Mouse (Mus musculus): ENCODE data around the gene Tent4a. TPM values are rescaled to one million over a fixed set of nuclear protein-coding genes. Genes with fewer than 3 reads are reported as not detected.
"Not testable (repeated sequence)": the region's sequence is repeated elsewhere in the genome, so short reads cannot be mapped to it uniquely, and the experiment has no call there.

Gene Tent4a
- polyA plus RNA-seq (2014; fragmentation: Nextera tagmentation; extraction: Ambion mirVana) = 8.4 and 8.5 TPM in 2 replicates

DNA sequence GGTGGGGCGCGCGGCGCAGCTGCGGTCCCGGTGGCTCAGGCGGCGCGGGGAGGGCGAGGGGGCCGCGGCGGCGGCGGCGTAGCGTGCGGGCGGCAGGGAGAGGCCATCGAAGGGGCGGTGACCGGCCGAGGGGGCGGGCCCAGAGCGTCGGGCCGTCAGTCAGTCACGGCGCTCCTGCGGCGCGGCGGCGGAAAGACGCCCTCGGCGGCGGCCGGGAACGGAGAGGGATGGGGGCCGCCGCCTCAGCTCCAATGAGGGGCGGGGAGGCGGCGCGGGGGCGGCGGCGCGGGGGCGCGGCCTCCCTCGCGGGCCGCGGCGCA, at the start of gene Tent4a:
Tent4a (minus strand) TSS at position 284 of the 320 bp plus-strand sequence.
- no peak for DNase-seq (ENCODE audit: low spot score)
- ATAC-seq (ENCODE audit: insufficient number of reproducible peaks, low FRiP score, low TSS enrichment, low read depth) = peak; percentile 80
- WGBS = 0% methylated on average over 16 of the region's 57 CpGs

GRCm38 (mm10) chr13:69583591-69583990, 49.2 kb upstream of the Tent4a start:
- 88% methylated on average over 6 of the region's 6 CpGs for WGBS
- H3K4me1 ChIP-seq (ENCODE audit: control insufficient read depth, insufficient read depth, low read length) = no peaks in the 10 kb centered on the region
- H3K4me3 ChIP-seq (ENCODE audit: low read depth, low read length) = no peak overlapping the region
- no peaks in the 10 kb centered on the region for H3K36me3 ChIP-seq (ENCODE audit: control insufficient read depth, insufficient read depth, low read length)
- H3K27ac ChIP-seq (replicated peaks; ENCODE audit: low read depth, low read length) = no peak overlapping the region
- DNase-seq (ENCODE audit: low spot score) = no peak
- H3K27me3 ChIP-seq (ENCODE audit: control insufficient read depth, insufficient read depth, low read length) = no peaks in the 10 kb centered on the region
- no peaks in the 10 kb centered on the region for H3K9me3 ChIP-seq (ENCODE audit: control insufficient read depth, low read length)
- no peak for ATAC-seq (ENCODE audit: insufficient number of reproducible peaks, low FRiP score, low TSS enrichment, low read depth)
- no peak overlapping the region for H3K9ac ChIP-seq (ENCODE audit: low read length)
- no peak overlapping the region for H3K4me2 ChIP-seq (ENCODE audit: low read depth, severe bottlenecking)

More for the DNA sequence above, at the start of gene Tent4a:
- Histone ChIP-seq H3K9me3 (ENCODE audit: control insufficient read depth, low read length) (no peaks in the 10 kb centered on the region), H3K36me3 (ENCODE audit: control insufficient read depth, insufficient read depth, low read length) (peaks cover 5% of the 10 kb centered on the region; the same call in 1 of the 2 replicates), H3K4me2 (ENCODE audit: low read depth, severe bottlenecking) (peak within 1 kb of the TSS; percentile 82), H3K27me3 (ENCODE audit: control insufficient read depth, insufficient read depth, low read length) (no peaks in the 10 kb centered on the region; the same call in 1 of the 2 replicates), H3K4me3 (ENCODE audit: low read depth, low read length) (peak within 1 kb of the TSS; percentile 83), H3K9ac (ENCODE audit: low read length) (peak within 1 kb of the TSS; percentile 91), H3K4me1 (ENCODE audit: control insufficient read depth, insufficient read depth, low read length) (peaks cover 36% of the 10 kb centered on the region), H3K27ac (replicated peaks; ENCODE audit: low read depth, low read length) (peak within 1 kb of the TSS; percentile 91)

- Histone ChIP-seq H3K4me3 (ENCODE audit: low read depth, low read length) (no peak overlapping the region), H3K4me1 (ENCODE audit: control insufficient read depth, insufficient read depth, low read length) (no peaks in the 10 kb centered on the region), H3K9me3 (ENCODE audit: control insufficient read depth, low read length) (no peaks in the 10 kb centered on the region), H3K27ac (replicated peaks; ENCODE audit: low read depth, low read length) (no peak overlapping the region), H3K27me3 (ENCODE audit: control insufficient read depth, insufficient read depth, low read length) (no peaks in the 10 kb centered on the region), H3K9ac (ENCODE audit: low read length) (no peak overlapping the region), H3K36me3 (ENCODE audit: control insufficient read depth, insufficient read depth, low read length) (no peaks in the 10 kb centered on the region), H3K4me2 (ENCODE audit: low read depth, severe bottlenecking) (no peak overlapping the region)
- ATAC-seq (ENCODE audit: insufficient number of reproducible peaks, low FRiP score, low TSS enrichment, low read depth) (no peak), DNase-seq (ENCODE audit: low spot score) (no peak)
- 86% methylated on average over 6 of the region's 6 CpGs for WGBS
Measured at GRCm38 (mm10) chr13:69582411-69582810, 48.0 kb upstream of the Tent4a start.

DNA sequence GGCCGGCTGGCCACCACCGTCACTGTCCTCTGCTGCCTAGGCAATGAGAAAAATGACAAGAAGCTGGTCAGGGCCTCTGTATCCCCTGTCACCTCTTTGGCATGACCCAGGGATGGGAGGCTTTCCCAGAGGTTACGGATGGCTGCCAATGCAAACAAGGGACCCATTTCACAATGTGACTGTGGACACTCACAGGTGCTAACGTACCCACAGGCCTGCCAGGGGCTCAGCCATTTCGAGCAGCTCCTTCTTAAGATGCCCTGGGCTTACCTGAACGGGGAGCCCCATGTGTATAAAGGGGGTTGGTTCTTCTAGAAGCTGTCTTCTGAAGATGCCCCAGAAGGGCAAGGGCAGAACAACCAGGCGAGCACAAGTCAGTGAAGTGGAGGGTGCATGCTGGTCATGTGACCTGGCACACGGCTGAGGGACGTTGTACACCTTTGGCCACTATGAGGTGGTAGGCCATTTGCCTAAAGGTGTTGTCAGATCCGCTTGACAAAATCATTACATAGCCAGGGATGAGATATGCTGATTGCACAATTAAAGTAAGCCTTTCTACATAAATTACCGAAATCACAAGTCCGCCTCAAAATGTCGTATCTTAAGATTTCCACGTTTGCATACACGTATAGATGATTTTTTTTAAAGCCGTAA, 42.9 kb upstream of the Tent4a start:
- no peaks in the 10 kb centered on the region for H3K27me3 ChIP-seq (ENCODE audit: control insufficient read depth, insufficient read depth, low read length)
- no peaks in the 10 kb centered on the region for H3K9me3 ChIP-seq (ENCODE audit: control insufficient read depth, low read length)
- no peak overlapping the region for H3K27ac ChIP-seq (replicated peaks; ENCODE audit: low read depth, low read length)
- H3K4me2 ChIP-seq (ENCODE audit: low read depth, severe bottlenecking) = no peak overlapping the region
- no peak overlapping the region for H3K4me3 ChIP-seq (ENCODE audit: low read depth, low read length)
- no peaks in the 10 kb centered on the region for H3K36me3 ChIP-seq (ENCODE audit: control insufficient read depth, insufficient read depth, low read length)
- no peak for ATAC-seq (ENCODE audit: insufficient number of reproducible peaks, low FRiP score, low TSS enrichment, low read depth)
- H3K4me1 ChIP-seq (ENCODE audit: control insufficient read depth, insufficient read depth, low read length) = no peaks in the 10 kb centered on the region
- 89% methylated on average over 16 of the region's 16 CpGs for WGBS
- no peak overlapping the region for H3K9ac ChIP-seq (ENCODE audit: low read length)
- DNase-seq (ENCODE audit: low spot score) = no peak

- Histone ChIP-seq H3K4me3 (ENCODE audit: low read depth, low read length) (no peak overlapping the region), H3K9me3 (ENCODE audit: control insufficient read depth, low read length) (no peaks in the 10 kb centered on the region), H3K4me1 (ENCODE audit: control insufficient read depth, insufficient read depth, low read length) (no peaks in the 10 kb centered on the region), H3K9ac (ENCODE audit: low read length) (no peak overlapping the region), H3K27ac (replicated peaks; ENCODE audit: low read depth, low read length) (no peak overlapping the region), H3K4me2 (ENCODE audit: low read depth, severe bottlenecking) (no peak overlapping the region), H3K27me3 (ENCODE audit: control insufficient read depth, insufficient read depth, low read length) (no peaks in the 10 kb centered on the region), H3K36me3 (ENCODE audit: control insufficient read depth, insufficient read depth, low read length) (no peaks in the 10 kb centered on the region)
- ATAC-seq (ENCODE audit: insufficient number of reproducible peaks, low FRiP score, low TSS enrichment, low read depth) = no peak
- 64% methylated on average over 11 of the region's 11 CpGs for WGBS
- no peak for DNase-seq (ENCODE audit: low spot score)
Measured at GRCm38 (mm10) chr13:69576676-69577075, 42.3 kb upstream of the Tent4a start.

- Histone ChIP-seq H3K9me3 (ENCODE audit: control insufficient read depth, low read length) (no peaks in the 10 kb centered on the region), H3K4me1 (ENCODE audit: control insufficient read depth, insufficient read depth, low read length) (no peaks in the 10 kb centered on the region), H3K27ac (replicated peaks; ENCODE audit: low read depth, low read length) (no peak overlapping the region), H3K9ac (ENCODE audit: low read length) (no peak overlapping the region), H3K4me2 (ENCODE audit: low read depth, severe bottlenecking) (no peak overlapping the region), H3K27me3 (ENCODE audit: control insufficient read depth, insufficient read depth, low read length) (no peaks in the 10 kb centered on the region), H3K4me3 (ENCODE audit: low read depth, low read length) (no peak overlapping the region), H3K36me3 (ENCODE audit: control insufficient read depth, insufficient read depth, low read length) (no peaks in the 10 kb centered on the region)
- 88% methylated on average over 3 of the region's 3 CpGs for WGBS
- DNase-seq (ENCODE audit: low spot score) (no peak), ATAC-seq (ENCODE audit: insufficient number of reproducible peaks, low FRiP score, low TSS enrichment, low read depth) (no peak)
Measured at GRCm38 (mm10) chr13:69572594-69572993, 38.2 kb upstream of the Tent4a start.

DNA sequence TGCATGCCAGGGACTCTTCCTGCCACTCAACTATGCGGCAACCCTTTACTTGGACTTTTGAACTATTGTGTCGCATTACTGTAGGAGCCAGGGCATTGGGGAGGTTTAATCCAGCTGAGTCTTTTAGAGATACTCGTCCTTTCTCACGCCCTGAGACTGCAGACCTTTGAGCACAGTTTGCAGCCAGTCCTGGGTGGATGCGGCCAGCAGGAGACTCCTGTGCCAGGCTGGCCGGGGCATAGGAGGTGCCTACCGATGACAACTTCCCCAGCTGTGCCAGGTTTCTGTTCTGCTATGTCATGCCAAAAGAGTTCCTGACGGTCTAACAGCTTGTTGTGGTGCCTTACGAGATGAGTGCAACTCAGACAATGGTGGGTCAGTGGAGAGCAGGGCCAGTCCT, 34.8 kb upstream of the Tent4a start:
- WGBS = 84% methylated on average over 9 of the region's 9 CpGs
- Histone ChIP-seq H3K4me1 (ENCODE audit: control insufficient read depth, insufficient read depth, low read length) (no peaks in the 10 kb centered on the region), H3K9me3 (ENCODE audit: control insufficient read depth, low read length) (no peaks in the 10 kb centered on the region), H3K4me2 (ENCODE audit: low read depth, severe bottlenecking) (no peak overlapping the region), H3K27me3 (ENCODE audit: control insufficient read depth, insufficient read depth, low read length) (no peaks in the 10 kb centered on the region), H3K9ac (ENCODE audit: low read length) (no peak overlapping the region), H3K4me3 (ENCODE audit: low read depth, low read length) (no peak overlapping the region), H3K27ac (replicated peaks; ENCODE audit: low read depth, low read length) (no peak overlapping the region), H3K36me3 (ENCODE audit: control insufficient read depth, insufficient read depth, low read length) (no peaks in the 10 kb centered on the region)
- ATAC-seq (ENCODE audit: insufficient number of reproducible peaks, low FRiP score, low TSS enrichment, low read depth) = no peak
- DNase-seq (ENCODE audit: low spot score) = no peak

GRCm38 (mm10) chr13:69565401-69565800, 31.0 kb upstream of the Tent4a start:
- not testable (repeated sequence) for ATAC-seq (ENCODE audit: insufficient number of reproducible peaks, low FRiP score, low TSS enrichment, low read depth); H3K4me2 ChIP-seq (ENCODE audit: low read depth, severe bottlenecking); H3K9me3 ChIP-seq (ENCODE audit: control insufficient read depth, low read length); H3K4me3 ChIP-seq (ENCODE audit: low read depth, low read length); H3K4me1 ChIP-seq (ENCODE audit: control insufficient read depth, insufficient read depth, low read length); H3K9ac ChIP-seq (ENCODE audit: low read length); H3K36me3 ChIP-seq (ENCODE audit: control insufficient read depth, insufficient read depth, low read length); H3K27me3 ChIP-seq (ENCODE audit: control insufficient read depth, insufficient read depth, low read length); H3K27ac ChIP-seq (replicated peaks; ENCODE audit: low read depth, low read length); DNase-seq (ENCODE audit: low spot score)
- 85% methylated on average over 4 of the region's 4 CpGs for WGBS

- no peaks in the 10 kb centered on the region for H3K27me3 ChIP-seq (ENCODE audit: control insufficient read depth, insufficient read depth, low read length)
- no peak for DNase-seq (ENCODE audit: low spot score)
- H3K4me3 ChIP-seq (ENCODE audit: low read depth, low read length) = no peak overlapping the region
- no peaks in the 10 kb centered on the region for H3K36me3 ChIP-seq (ENCODE audit: control insufficient read depth, insufficient read depth, low read length)
- ATAC-seq (ENCODE audit: insufficient number of reproducible peaks, low FRiP score, low TSS enrichment, low read depth) = no peak
- H3K4me2 ChIP-seq (ENCODE audit: low read depth, severe bottlenecking) = no peak overlapping the region
- no peak overlapping the region for H3K9ac ChIP-seq (ENCODE audit: low read length)
- H3K4me1 ChIP-seq (ENCODE audit: control insufficient read depth, insufficient read depth, low read length) = no peaks in the 10 kb centered on the region
- no peak overlapping the region for H3K27ac ChIP-seq (replicated peaks; ENCODE audit: low read depth, low read length)
- H3K9me3 ChIP-seq (ENCODE audit: control insufficient read depth, low read length) = no peaks in the 10 kb centered on the region
Measured at GRCm38 (mm10) chr13:69564573-69564972, 30.2 kb upstream of the Tent4a start.

Measured in limb, embryonic 11.5 days (tissue).